Mouse (Mus musculus) heart, embryonic 12.5 days (tissue): ENCODE data around the gene Vwa1. TPM values are rescaled to one million over a fixed set of nuclear protein-coding genes. Genes with fewer than 3 reads are reported as not detected.

ENCODE experiments used
- ATAC-seq: fragments of 200-750 bp; cut with Nextera tagmentation; 2 replicates; pipeline ENCODE4 v1.8.0; 2017; ENCODE audit warnings: moderate TSS enrichment, moderate library complexity; ENCODE audit not compliant: insufficient number of reproducible peaks, low FRiP score
- H3K27ac ChIP-seq: fragments of 300-500 bp; sonication (generic); 2 replicates; pipeline ENCODE4 v1.5.1; 2016; ENCODE audit warnings: mild to moderate bottlenecking, moderate library complexity; ENCODE audit not compliant: poor library complexity, severe bottlenecking
- H3K27me3 ChIP-seq: fragments of 300-500 bp; sonication (generic); replicated peaks from 2 replicates; pipeline ENCODE4 v1.6.1; 2016; ENCODE audit warnings: mild to moderate bottlenecking, moderate library complexity
- H3K36me3 ChIP-seq: fragments of 300-500 bp; sonication (generic); 2 replicates; pipeline ENCODE4 v1.6.1; 2016; ENCODE audit warnings: mild to moderate bottlenecking, moderate library complexity
- H3K4me1 ChIP-seq: fragments of 300-500 bp; sonication (generic); replicated peaks from 2 replicates; pipeline ENCODE4 v1.6.1; 2016; ENCODE audit warnings: mild to moderate bottlenecking
- H3K4me2 ChIP-seq: fragments of 300-500 bp; sonication (generic); 2 replicates; pipeline ENCODE4 v1.6.1; 2016; ENCODE audit warnings: mild to moderate bottlenecking, moderate library complexity
- H3K4me3 ChIP-seq: fragments of 300-500 bp; sonication (generic); 2 replicates; pipeline ENCODE4 v1.5.1; 2016; ENCODE audit warnings: mild to moderate bottlenecking
- H3K9ac ChIP-seq: fragments of 300-500 bp; sonication (generic); 2 replicates; pipeline ENCODE4 v1.6.1; 2016; ENCODE audit warnings: mild to moderate bottlenecking, moderate library complexity
- H3K9me3 ChIP-seq: fragments of 300-500 bp; sonication (generic); replicated peaks from 2 replicates; pipeline ENCODE4 v1.6.1; 2016; ENCODE audit warnings: mild to moderate bottlenecking, moderate library complexity
- WGBS: fragments of 180-500 bp; shearing (Covaris S2); methylation state at CpG from one replicate; pipeline ENCODE4 v1.1.7; 2016; 5-methylcytosine and 5-hydroxymethylcytosine counted together
- polyA plus RNA-seq: library from polyadenylated mRNA; unstranded; fragments of >200 nt; fragmentation: Nextera tagmentation; extraction: Ambion mirVana; gene quantifications from 2 replicates; pipeline ENCODE4 v1.2.1, GENCODE M21; 2016

Vwa1 gene
- polyA plus RNA-seq, 1 experiment from 2014 or later, result 1.7 TPM

GRCm38 (mm10) chr4:155779498-155779897 is 5.0 kb upstream of the Vwa1 start:
- no peak for ATAC-seq
- H3K9me3 ChIP-seq, result no peaks in the 10 kb centered on the region
- H3K27me3 ChIP-seq, result 0 out of 2 replicates have a peak, but pooled peaks cover 7% of the 10 kb centered on the region
- no peaks in the 10 kb centered on the region for H3K36me3 ChIP-seq
- no peak overlapping the region for H3K27ac ChIP-seq
- no peak overlapping the region for H3K4me2 ChIP-seq
- H3K4me3 ChIP-seq, result no peak overlapping the region
- H3K9ac ChIP-seq, result no peak overlapping the region
- 82% methylated on average over 4 of the region's 4 CpGs for WGBS
- peaks cover 51% of the 10 kb centered on the region for H3K4me1 ChIP-seq

- Histone ChIP-seq H3K9me3 (no peaks in the 10 kb centered on the region), H3K27ac (no peak overlapping the region), H3K36me3 (no peaks in the 10 kb centered on the region), H3K27me3 (peaks cover 22% of the 10 kb centered on the region), H3K9ac (no peak overlapping the region; the same call in 1 of the 2 replicates), H3K4me3 (no peak overlapping the region), H3K4me2 (no peak overlapping the region), H3K4me1 (peaks cover 56% of the 10 kb centered on the region)
- WGBS, result 51% methylated on average over 2 of the region's 2 CpGs
- no peak for ATAC-seq
These were observed 3.3 kb upstream of the Vwa1 start for GRCm38 (mm10) chr4:155777816-155778215.

DNA sequence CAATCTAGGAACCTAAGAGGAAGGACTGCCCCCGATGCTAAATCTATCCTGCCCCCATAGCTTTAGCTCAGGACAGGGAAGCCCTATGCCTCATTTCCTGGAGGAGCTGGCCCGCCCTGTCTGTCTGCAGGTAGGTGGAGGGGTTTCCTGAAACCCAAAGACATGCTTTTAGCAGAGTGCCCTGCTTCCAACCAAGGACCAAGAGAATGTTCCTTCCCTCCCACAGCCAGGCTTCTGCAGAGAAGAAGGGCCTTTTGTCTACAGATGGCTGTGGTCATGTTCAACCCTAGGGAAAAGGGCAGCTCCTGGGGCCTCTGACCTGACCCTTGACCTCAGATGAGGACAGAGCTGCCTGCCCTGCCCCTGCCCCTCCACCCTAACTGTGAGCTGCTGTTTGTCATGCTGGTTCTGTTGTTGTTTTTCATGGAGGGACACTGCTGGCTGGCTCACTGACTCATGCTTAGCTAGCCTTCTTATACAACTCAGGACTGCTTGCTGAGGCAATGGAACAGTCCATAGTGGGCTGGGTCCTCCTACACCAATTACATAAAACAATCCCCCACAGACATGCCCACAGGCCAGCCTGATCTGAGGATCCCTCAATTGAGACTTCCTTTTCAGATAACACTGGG is 2.3 kb upstream of the Vwa1 start:
- Histone ChIP-seq H3K27me3 (peaks cover 32% of the 10 kb centered on the region), H3K27ac (0 out of 2 replicates have a peak overlapping the region, but pooled peaks have one; percentile 20), H3K9ac (no peak overlapping the region), H3K9me3 (no peaks in the 10 kb centered on the region), H3K4me2 (no peak overlapping the region), H3K36me3 (no peaks in the 10 kb centered on the region), H3K4me3 (no peak overlapping the region), H3K4me1 (peaks cover 56% of the 10 kb centered on the region)
- ATAC-seq, result no peak
- 37% methylated on average over 2 of the region's 2 CpGs for WGBS

DNA sequence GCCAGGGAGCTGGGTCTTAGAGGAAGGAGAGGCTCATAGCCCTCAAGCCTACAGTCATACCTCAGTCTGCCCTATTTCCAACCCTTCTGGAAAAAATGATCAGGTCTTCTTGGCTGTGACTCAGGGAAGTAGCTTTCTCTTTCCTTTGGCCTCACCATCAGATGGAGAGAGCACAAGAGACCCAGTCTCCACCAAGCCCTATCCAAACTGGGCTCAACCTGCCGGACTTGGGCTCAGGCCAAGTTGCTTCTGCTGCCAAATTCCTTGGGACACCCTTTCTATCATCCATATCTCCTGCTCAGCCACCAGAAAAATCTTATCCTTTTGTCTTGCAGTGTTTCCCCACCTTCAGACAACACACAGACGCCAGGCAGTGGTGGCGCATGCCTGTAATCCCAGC is 1.4 kb upstream of the Vwa1 start:
- H3K27me3 ChIP-seq, result peaks cover 42% of the 10 kb centered on the region
- H3K4me1 ChIP-seq, result peaks cover 52% of the 10 kb centered on the region
- no peaks in the 10 kb centered on the region for H3K36me3 ChIP-seq
- no peak overlapping the region for H3K4me2 ChIP-seq
- H3K9ac ChIP-seq, result no peak overlapping the region
- no peak overlapping the region for H3K4me3 ChIP-seq
- 59% methylated on average over 3 of the region's 3 CpGs for WGBS
- no peaks in the 10 kb centered on the region for H3K9me3 ChIP-seq
- no peak overlapping the region for H3K27ac ChIP-seq
- ATAC-seq, result no peak

DNA sequence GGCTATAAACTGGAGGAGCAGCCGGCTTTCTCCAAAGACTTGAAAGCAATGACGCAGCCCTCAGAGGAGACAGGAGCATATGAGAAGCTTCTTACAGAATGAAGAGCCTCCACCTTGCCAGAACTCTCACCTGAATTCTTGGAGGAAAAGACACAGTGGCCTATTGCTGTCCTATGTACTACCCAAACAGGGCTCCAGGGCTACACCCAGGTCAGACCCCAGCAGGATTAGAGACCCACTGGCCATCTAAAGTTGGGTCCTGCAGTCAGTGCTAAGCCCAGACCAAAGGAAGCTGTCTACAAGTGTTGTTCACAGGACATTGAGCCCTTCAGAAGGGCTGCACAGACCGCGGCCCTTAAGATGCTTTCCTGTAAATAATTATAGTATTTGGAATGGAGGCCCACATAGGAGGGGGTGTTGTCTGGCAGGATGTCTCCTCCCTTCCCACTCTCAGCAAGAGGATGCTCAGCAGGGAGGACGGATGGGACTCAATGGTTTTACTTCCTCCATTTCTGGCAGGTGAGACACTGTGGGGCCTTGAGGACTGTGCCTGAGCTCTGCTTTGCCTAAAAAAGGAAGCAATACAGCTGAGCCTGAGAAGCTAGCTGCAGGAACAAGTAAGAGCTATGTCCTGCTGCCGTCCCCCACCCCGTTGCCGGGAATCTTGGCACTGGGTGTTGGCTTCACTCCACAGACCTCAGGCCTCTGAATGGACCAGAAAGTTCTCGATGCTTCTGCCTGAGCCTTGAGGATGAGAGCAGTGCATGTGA is 658 bp upstream of the Vwa1 start:
- Histone ChIP-seq H3K4me3 (no peak overlapping the region; the same call in 1 of the 2 replicates), H3K27ac (no peak overlapping the region), H3K9ac (no peak overlapping the region), H3K4me1 (peaks cover 51% of the 10 kb centered on the region), H3K36me3 (no peaks in the 10 kb centered on the region), H3K9me3 (no peaks in the 10 kb centered on the region), H3K27me3 (peaks cover 47% of the 10 kb centered on the region), H3K4me2 (peak overlapping the region; percentile 80; the same call in 1 of the 2 replicates)
- WGBS, result 55% methylated on average over 9 of the region's 9 CpGs
- ATAC-seq, result no peak

DNA sequence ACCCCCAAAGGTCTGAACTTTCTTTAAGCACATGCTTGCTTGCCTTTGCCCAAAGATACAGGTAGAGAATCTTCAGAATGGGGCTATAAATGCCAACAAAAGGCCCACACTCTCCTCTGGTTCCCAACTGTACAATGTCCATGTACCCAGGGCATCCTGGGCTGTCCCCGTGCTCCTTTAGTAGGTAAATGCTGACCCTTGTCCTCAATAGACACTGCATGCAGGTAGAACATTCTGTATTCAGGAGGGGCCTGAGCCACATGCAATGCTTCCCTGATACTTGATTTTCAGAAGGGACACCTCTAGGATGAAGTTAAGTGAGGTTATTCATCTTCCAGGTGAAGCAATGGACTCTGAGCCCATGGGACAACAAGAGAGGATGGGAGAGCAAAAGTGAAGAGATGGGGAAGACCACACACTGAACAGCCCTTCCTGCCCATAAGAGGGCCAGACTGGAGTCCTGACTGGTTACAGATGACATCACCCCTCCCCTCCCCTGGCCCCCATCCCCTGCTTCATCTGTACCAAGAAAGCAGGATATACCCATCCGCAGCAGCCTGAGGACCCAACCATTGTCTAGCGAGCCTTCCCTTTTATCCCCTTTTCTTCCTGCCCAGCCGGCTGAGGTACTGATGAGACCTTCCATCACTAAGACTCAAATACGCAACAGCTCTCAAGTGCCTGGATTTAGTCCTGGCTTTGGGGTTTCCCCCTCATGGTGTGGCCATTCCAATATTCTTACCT is 991 bp downstream of the Vwa1 start:
- H3K27me3 ChIP-seq, result peaks cover 47% of the 10 kb centered on the region
- no peak overlapping the region for H3K9ac ChIP-seq
- H3K4me2 ChIP-seq, result peak overlapping the region; percentile 80
- H3K4me3 ChIP-seq, result peak overlapping the region; percentile 41; the same call in 1 of the 2 replicates
- H3K27ac ChIP-seq, result no peak overlapping the region
- peaks cover 44% of the 10 kb centered on the region for H3K4me1 ChIP-seq
- WGBS, result 42% methylated on average over 5 of the region's 5 CpGs
- no peaks in the 10 kb centered on the region for H3K36me3 ChIP-seq
- no peaks in the 10 kb centered on the region for H3K9me3 ChIP-seq
- no peak for ATAC-seq

GRCm38 (mm10) chr4:155772786-155773185 is 1.7 kb downstream of the Vwa1 start:
- H3K9ac ChIP-seq, result no peak overlapping the region
- no peak overlapping the region for H3K4me3 ChIP-seq
- H3K4me1 ChIP-seq, result peaks cover 40% of the 10 kb centered on the region
- no peak overlapping the region for H3K27ac ChIP-seq
- H3K36me3 ChIP-seq, result no peaks in the 10 kb centered on the region
- no peak overlapping the region for H3K4me2 ChIP-seq
- no peak for ATAC-seq
- H3K27me3 ChIP-seq, result peaks cover 47% of the 10 kb centered on the region
- H3K9me3 ChIP-seq, result no peaks in the 10 kb centered on the region
- 81% methylated on average over 13 of the region's 13 CpGs for WGBS

GRCm38 (mm10) chr4:155771706-155772105 is 2.8 kb downstream of the Vwa1 start:
- H3K36me3 ChIP-seq, result no peaks in the 10 kb centered on the region
- no peak overlapping the region for H3K4me2 ChIP-seq
- no peak overlapping the region for H3K9ac ChIP-seq
- 66% methylated on average over 2 of the region's 2 CpGs for WGBS
- peaks cover 47% of the 10 kb centered on the region for H3K27me3 ChIP-seq
- no peaks in the 10 kb centered on the region for H3K9me3 ChIP-seq
- H3K4me1 ChIP-seq, result peaks cover 33% of the 10 kb centered on the region
- H3K27ac ChIP-seq, result no peak overlapping the region
- H3K4me3 ChIP-seq, result no peak overlapping the region
- no peak for ATAC-seq

DNA sequence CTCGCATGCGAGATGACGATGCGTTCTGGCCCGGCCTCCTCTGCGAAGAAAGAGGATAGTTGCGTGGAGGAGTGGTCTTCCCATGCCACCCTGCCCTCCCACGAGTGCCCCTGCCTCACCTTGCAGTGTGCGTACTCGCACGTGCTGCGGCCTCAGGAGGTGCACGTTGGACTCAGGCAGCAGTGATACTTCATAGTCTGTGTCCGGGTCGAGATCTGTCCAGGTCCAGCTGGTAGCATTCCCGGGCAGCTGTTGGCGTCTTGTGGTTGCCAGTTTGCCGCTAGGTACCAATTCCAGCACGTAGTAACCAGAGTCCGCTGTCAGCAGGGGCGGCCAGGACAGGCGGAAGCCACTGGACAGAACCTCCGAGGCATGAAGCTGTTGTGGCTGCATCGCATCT is 3.9 kb downstream of the Vwa1 start:
- Histone ChIP-seq H3K4me2 (peak overlapping the region; percentile 78), H3K36me3 (no peaks in the 10 kb centered on the region), H3K9ac (peak overlapping the region; percentile 80), H3K27me3 (peaks cover 47% of the 10 kb centered on the region), H3K4me3 (peak overlapping the region; percentile 53), H3K27ac (no peak overlapping the region), H3K9me3 (no peaks in the 10 kb centered on the region), H3K4me1 (peaks cover 24% of the 10 kb centered on the region)
- 36% methylated on average over 24 of the region's 24 CpGs for WGBS
- ATAC-seq, result no peak

- ATAC-seq, result peak; percentile 90
- no peaks in the 10 kb centered on the region for H3K9me3 ChIP-seq
- peak overlapping the region; percentile 53 for H3K4me3 ChIP-seq
- H3K4me2 ChIP-seq, result peak overlapping the region; percentile 78
- no peaks in the 10 kb centered on the region for H3K36me3 ChIP-seq
- WGBS, result under 1% methylated on average over 39 of the region's 39 CpGs
- peaks cover 18% of the 10 kb centered on the region for H3K4me1 ChIP-seq
- H3K27me3 ChIP-seq, result peaks cover 41% of the 10 kb centered on the region
- peak overlapping the region; percentile 52 for H3K27ac ChIP-seq
- peak overlapping the region; percentile 80 for H3K9ac ChIP-seq
These were observed 4.5 kb downstream of the Vwa1 start for GRCm38 (mm10) chr4:155769880-155770512.

- Histone ChIP-seq H3K4me3 (peak overlapping the region; percentile 53), H3K9me3 (no peaks in the 10 kb centered on the region), H3K9ac (peak overlapping the region; percentile 80; the same call in 1 of the 2 replicates), H3K36me3 (no peaks in the 10 kb centered on the region), H3K4me2 (peak overlapping the region; percentile 78), H3K27me3 (peaks cover 40% of the 10 kb centered on the region), H3K27ac (no peak overlapping the region), H3K4me1 (peaks cover 13% of the 10 kb centered on the region)
- ATAC-seq, result no peak
- WGBS, result 66% methylated on average over 5 of the region's 5 CpGs
These were observed 5.0 kb downstream of the Vwa1 start for GRCm38 (mm10) chr4:155769496-155769879.
